Mouse (Mus musculus) heart, embryonic 11.5 days (tissue): ENCODE data around the gene Gemin7. TPM values are rescaled to one million over a fixed set of nuclear protein-coding genes. Genes with fewer than 3 reads are reported as not detected.

ENCODE experiments used
- polyA plus RNA-seq: library from polyadenylated mRNA; unstranded; fragments of >200 nt; fragmentation: Nextera tagmentation; extraction: Ambion mirVana; gene quantifications from 2 replicates; pipeline ENCODE4 v1.2.1, GENCODE M21; 2014

Gemin7 gene
- polyA plus RNA-seq, 1 experiment from 2014 or later = 141 TPM

Other genes with a start within 250 kb of the Gemin7 start
- 72.5 and 74.5 TPM in 2 replicates for gene Ercc1, start 232.8 kb downstream of the Gemin7 start, polyA plus RNA-seq
- 17.6 and 18.9 TPM in 2 replicates for gene Cd3eap, start 218.1 kb downstream of the Gemin7 start, polyA plus RNA-seq
- 12.4 and 17.6 TPM in 2 replicates for gene Ppp1r13l, start 217.8 kb downstream of the Gemin7 start, polyA plus RNA-seq
- 6.1 and 6.6 TPM in 2 replicates for gene Ercc2, start 195.6 kb downstream of the Gemin7 start, polyA plus RNA-seq
- gene Klc3, start 173.5 kb downstream of the Gemin7 start, polyA plus RNA-seq = 2.2 and 3.7 TPM in 2 replicates
- gene Ckm, start 172.8 kb downstream of the Gemin7 start, polyA plus RNA-seq = 11.0 and 13.3 TPM in 2 replicates
- gene Mark4, start 118.8 kb downstream of the Gemin7 start, polyA plus RNA-seq = 8.0 and 9.7 TPM in 2 replicates
- 2.2 and 2.7 TPM in 2 replicates for gene Exoc3l2, start 114.3 kb downstream of the Gemin7 start, polyA plus RNA-seq
- 1.2 TPM in 2 replicates for gene Bloc1s3, start 69.2 kb downstream of the Gemin7 start, polyA plus RNA-seq
- gene Trappc6a, start 69.2 kb downstream of the Gemin7 start, polyA plus RNA-seq = 77.0 and 79.0 TPM in 2 replicates
- gene Nkpd1, start 59.8 kb downstream of the Gemin7 start, polyA plus RNA-seq = 0.15 TPM in 1 of 2 replicates, not detected in the other
- gene Ppp1r37, start 14.5 kb downstream of the Gemin7 start, polyA plus RNA-seq = 2.3 and 5.2 TPM in 2 replicates
- 0.30 TPM in 1 of 2 replicates, not detected in the other for gene Zfp296, start 308 bp downstream of the Gemin7 start, polyA plus RNA-seq
- gene Clasrp, start 26.9 kb upstream of the Gemin7 start, polyA plus RNA-seq = 33.2 and 34.3 TPM in 2 replicates
- 3.3 and 3.7 TPM in 2 replicates for gene Relb, start 51.8 kb upstream of the Gemin7 start, polyA plus RNA-seq
- 86.8 and 89.4 TPM in 2 replicates for gene Clptm1, start 87.4 kb upstream of the Gemin7 start, polyA plus RNA-seq
- gene Apoc2, start 100.3 kb upstream of the Gemin7 start, polyA plus RNA-seq = 4.9 TPM in 1 of 2 replicates, not detected in the other
- gene Gm44805, start 103.8 kb upstream of the Gemin7 start, polyA plus RNA-seq = 1.2 TPM in 1 of 2 replicates, not detected in the other
- gene Apoc4, start 103.9 kb upstream of the Gemin7 start, polyA plus RNA-seq = 0.34 TPM in 1 of 2 replicates, not detected in the other
- gene Apoc1, start 115.1 kb upstream of the Gemin7 start, polyA plus RNA-seq = 6.9 and 10.8 TPM in 2 replicates
- gene Apoe, start 121.6 kb upstream of the Gemin7 start, polyA plus RNA-seq = 357 and 371 TPM in 2 replicates
- 142 and 154 TPM in 2 replicates for gene Tomm40, start 137.8 kb upstream of the Gemin7 start, polyA plus RNA-seq
- gene Nectin2, start 172.9 kb upstream of the Gemin7 start, polyA plus RNA-seq = 87.0 and 100 TPM in 2 replicates
- gene Bcam, start 193.4 kb upstream of the Gemin7 start, polyA plus RNA-seq = 163 and 173 TPM in 2 replicates
- gene Cblc, start 219.2 kb upstream of the Gemin7 start, polyA plus RNA-seq = 0.20 and 0.24 TPM in 2 replicates
- gene Bcl3, start 245.2 kb upstream of the Gemin7 start, polyA plus RNA-seq = 1.0 and 1.5 TPM in 2 replicates